Mouse (Mus musculus) hindbrain, embryonic 13.5 days (tissue): ENCODE results near the gene Rapgef5. TPM values are rescaled to one million over a fixed set of nuclear protein-coding genes. Genes with fewer than 3 reads are reported as not detected.
A peak's percentile ranks its signal among the peaks of the same experiment; 100 is the strongest.

Source experiments
- ATAC-seq: fragments of 200-750 bp; cut with Nextera tagmentation; 2 replicates; pipeline ENCODE4 v1.8.0; 2017; ENCODE audit warnings: moderate TSS enrichment; ENCODE audit not compliant: low FRiP score
- H3K27ac ChIP-seq: fragments of 300-500 bp; sonication (generic); 2 replicates; pipeline ENCODE4 v1.5.1; 2015; ENCODE audit warnings: inconsistent platforms, mild to moderate bottlenecking, moderate library complexity
- H3K27me3 ChIP-seq: fragments of 300-500 bp; sonication (generic); 2 replicates; pipeline ENCODE4 v1.6.1; 2015; ENCODE audit warnings: mild to moderate bottlenecking, inconsistent platforms
- H3K36me3 ChIP-seq: fragments of 300-500 bp; sonication (generic); 2 replicates; pipeline ENCODE4 v1.6.1; 2015; ENCODE audit warnings: mild to moderate bottlenecking, inconsistent platforms
- H3K4me1 ChIP-seq: fragments of 300-500 bp; sonication (generic); replicated peaks from 2 replicates; pipeline ENCODE4 v1.6.1; 2015; ENCODE audit warnings: inconsistent platforms
- H3K4me2 ChIP-seq: fragments of 300-500 bp; sonication (generic); 2 replicates; pipeline ENCODE4 v1.6.1; 2015; ENCODE audit warnings: inconsistent platforms, mild to moderate bottlenecking, moderate library complexity
- H3K4me3 ChIP-seq: fragments of 300-500 bp; sonication (generic); 2 replicates; pipeline ENCODE4 v1.5.1; 2015; ENCODE audit warnings: mild to moderate bottlenecking, inconsistent platforms
- H3K9ac ChIP-seq: fragments of 300-500 bp; sonication (generic); 2 replicates; pipeline ENCODE4 v1.6.1; 2015; ENCODE audit warnings: mild to moderate bottlenecking, inconsistent platforms
- H3K9me3 ChIP-seq: fragments of 300-500 bp; sonication (generic); 2 replicates; pipeline ENCODE4 v1.6.1; 2016; ENCODE audit warnings: inconsistent platforms
- WGBS: fragments of 180-500 bp; shearing (Covaris S2); methylation state at CpG from one replicate; pipeline ENCODE4 v1.1.7; 2015; 5-methylcytosine and 5-hydroxymethylcytosine counted together
- polyA plus RNA-seq: library from polyadenylated mRNA; unstranded; fragments of >200 nt; fragmentation: Nextera tagmentation; extraction: Ambion mirVana; gene quantifications from 2 replicates; pipeline ENCODE4 v1.2.1, GENCODE M21; 2015

Rapgef5 gene
- polyA plus RNA-seq, 1 experiment from 2014 or later: 52.4 TPM

DNA sequence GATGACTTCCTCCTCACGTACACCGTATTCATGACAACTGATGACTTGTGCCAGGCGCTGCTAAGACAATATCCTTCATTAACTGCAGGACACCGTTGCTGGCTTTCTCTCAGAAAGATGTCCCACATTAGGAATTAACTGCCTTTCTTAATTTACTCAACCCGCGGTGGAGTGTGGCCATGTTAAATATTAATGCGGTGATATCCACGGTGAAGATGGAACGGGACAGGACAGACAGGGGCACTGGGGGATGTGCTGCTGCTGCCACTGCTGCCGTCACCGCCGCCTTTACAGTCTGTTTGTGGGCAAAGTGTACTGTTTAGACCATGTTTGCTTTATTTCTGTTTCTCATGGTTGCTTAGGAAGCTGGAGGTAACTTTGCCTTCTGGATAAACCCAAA, 193.0 kb downstream of the Rapgef5 start:
- Histone ChIP-seq H3K4me3 (no peak overlapping the region), H3K9ac (peak overlapping the region; percentile 43; the same call in 1 of the 2 replicates), H3K9me3 (no peaks in the 10 kb centered on the region), H3K27ac (peak overlapping the region; percentile 76), H3K27me3 (no peaks in the 10 kb centered on the region), H3K4me1 (peaks cover 32% of the 10 kb centered on the region), H3K4me2 (peak overlapping the region; percentile 26), H3K36me3 (peaks cover 4% of the 10 kb centered on the region)
- ATAC-seq: peak; percentile 55; the same call in 1 of the 2 replicates
- 42% methylated on average over 12 of the region's 12 CpGs for WGBS

DNA sequence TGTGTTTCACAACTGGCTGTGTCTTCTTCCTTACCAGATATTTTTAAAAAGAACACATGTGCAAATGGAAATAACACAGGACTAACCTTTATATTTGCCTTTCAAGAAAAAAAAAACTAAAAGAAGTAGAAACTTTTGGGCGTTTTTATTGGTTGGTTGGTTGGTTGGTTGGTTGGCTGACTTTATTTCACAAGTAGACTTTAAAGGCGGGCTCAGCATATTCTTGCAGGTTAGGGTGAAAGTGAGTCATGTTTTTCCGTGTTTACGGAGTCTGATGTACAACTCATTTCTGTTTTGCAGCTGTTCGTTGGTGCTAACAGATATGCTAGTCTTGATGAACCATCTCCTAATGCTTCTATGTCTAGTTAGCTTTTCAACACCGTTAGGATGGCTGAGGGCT, 196.2 kb downstream of the Rapgef5 start:
- Histone ChIP-seq H3K9ac (no peak overlapping the region), H3K9me3 (no peaks in the 10 kb centered on the region), H3K4me2 (no peak overlapping the region), H3K4me3 (no peak overlapping the region), H3K36me3 (peaks cover 8% of the 10 kb centered on the region), H3K27me3 (no peaks in the 10 kb centered on the region), H3K4me1 (peaks cover 27% of the 10 kb centered on the region), H3K27ac (no peak overlapping the region)
- ATAC-seq: no peak
- WGBS: 91% methylated on average over 6 of the region's 6 CpGs

DNA sequence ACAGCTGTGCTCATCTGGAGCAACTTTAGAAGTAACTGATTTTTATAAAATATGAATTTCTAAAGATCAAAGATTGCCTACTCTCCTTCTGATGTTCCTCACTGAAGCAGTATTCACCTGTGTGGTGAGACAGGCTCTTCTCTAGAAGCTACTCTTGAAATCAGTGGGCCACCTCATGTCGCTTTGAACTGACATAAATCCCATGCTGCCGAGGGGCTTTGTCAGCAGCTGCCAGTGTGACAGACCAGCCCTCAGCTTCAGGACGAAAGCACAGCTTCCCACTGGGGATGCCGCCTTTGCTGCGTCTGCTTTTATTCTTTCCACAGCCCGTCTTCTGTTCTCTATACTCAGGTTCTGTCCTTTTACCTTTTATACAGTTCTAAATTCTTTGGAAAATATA, 197.3 kb downstream of the Rapgef5 start:
- H3K36me3 ChIP-seq: peaks cover 15% of the 10 kb centered on the region
- no peak for ATAC-seq
- H3K27me3 ChIP-seq: no peaks in the 10 kb centered on the region
- no peak overlapping the region for H3K9ac ChIP-seq
- WGBS: 32% methylated on average over 6 of the region's 6 CpGs
- H3K4me3 ChIP-seq: no peak overlapping the region
- H3K4me1 ChIP-seq: peaks cover 24% of the 10 kb centered on the region
- no peak overlapping the region for H3K4me2 ChIP-seq
- peak overlapping the region; percentile 63 for H3K27ac ChIP-seq
- H3K9me3 ChIP-seq: no peaks in the 10 kb centered on the region

DNA sequence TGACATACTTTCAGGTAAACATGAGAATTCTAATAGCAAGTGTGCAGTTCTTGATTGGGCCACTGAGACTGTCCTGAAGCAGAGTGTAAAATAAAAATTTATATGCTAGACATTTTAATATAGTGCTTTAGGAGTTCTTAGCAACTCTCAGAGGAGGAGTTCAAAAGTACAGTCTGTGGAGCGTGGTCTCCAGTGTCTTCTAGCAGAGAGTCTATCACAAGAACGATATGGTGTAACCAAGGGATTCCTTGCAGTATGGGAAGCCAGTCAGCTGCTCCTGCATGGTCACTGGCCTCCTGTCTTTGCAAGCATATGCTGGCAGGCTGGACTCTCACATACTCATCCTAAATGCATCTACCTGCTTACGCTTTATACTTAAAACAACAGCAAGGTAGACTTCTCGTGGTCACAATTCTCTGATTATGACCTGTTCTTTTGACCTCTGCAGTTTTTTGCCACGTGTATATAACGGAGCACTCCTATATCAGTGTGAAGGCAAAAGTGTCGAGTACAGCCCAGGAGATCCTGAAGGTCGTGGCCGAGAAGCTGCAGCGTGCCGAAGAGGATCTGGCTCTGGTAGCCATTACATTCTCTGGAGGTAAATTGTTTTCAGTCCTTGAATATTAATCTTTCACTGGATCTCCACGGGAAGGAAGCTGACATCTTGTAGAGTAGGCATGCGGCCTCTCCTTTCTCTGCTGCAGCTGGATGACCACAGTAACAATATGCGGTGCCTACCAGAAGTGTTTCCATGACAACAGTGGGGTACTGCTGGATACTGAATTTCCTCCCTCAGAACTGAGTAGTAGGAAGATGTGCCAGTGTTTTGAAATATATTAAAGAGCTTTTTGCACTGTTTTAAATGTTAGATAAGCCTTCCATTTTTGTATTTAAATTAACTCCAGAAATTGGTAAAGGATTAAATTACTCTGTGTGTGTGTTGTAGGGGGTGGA, 204.8 kb downstream of the Rapgef5 start:
- no peak overlapping the region for H3K4me3 ChIP-seq
- WGBS: 30% methylated on average over 14 of the region's 14 CpGs
- H3K27me3 ChIP-seq: no peaks in the 10 kb centered on the region
- ATAC-seq: peak; percentile 88
- peaks cover 38% of the 10 kb centered on the region for H3K36me3 ChIP-seq
- peak overlapping the region; percentile 75 for H3K27ac ChIP-seq
- no peaks in the 10 kb centered on the region for H3K9me3 ChIP-seq
- peaks cover 23% of the 10 kb centered on the region for H3K4me1 ChIP-seq
- H3K4me2 ChIP-seq: no peak overlapping the region
- H3K9ac ChIP-seq: no peak overlapping the region

DNA sequence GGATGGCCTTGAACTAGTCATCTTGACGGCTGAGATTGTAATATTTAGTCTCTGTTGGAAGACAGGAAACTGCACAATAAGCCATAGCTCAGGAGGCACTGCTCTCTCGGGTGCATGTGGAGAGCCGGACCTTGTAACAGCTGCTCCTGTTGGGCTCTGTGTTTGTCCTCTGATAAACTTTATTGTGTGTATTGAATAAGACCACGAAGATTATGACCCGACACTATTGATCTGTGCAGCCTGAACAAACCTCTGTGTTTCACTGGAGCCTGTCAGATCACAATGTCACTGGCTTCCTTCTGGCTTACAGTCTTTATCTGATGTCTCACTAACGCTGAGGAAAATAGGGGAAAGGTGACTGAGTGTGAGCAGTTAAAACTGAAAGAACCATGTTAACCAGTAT, 205.5 kb downstream of the Rapgef5 start:
- Histone ChIP-seq H3K36me3 (peaks cover 44% of the 10 kb centered on the region), H3K4me1 (peaks cover 21% of the 10 kb centered on the region), H3K4me3 (no peak overlapping the region), H3K4me2 (no peak overlapping the region), H3K9me3 (no peaks in the 10 kb centered on the region), H3K27ac (peak overlapping the region; percentile 75), H3K9ac (no peak overlapping the region), H3K27me3 (no peaks in the 10 kb centered on the region)
- 0 out of 2 replicates have a peak, but pooled peaks have one; percentile 26 for ATAC-seq
- 27% methylated on average over 6 of the region's 6 CpGs for WGBS

DNA sequence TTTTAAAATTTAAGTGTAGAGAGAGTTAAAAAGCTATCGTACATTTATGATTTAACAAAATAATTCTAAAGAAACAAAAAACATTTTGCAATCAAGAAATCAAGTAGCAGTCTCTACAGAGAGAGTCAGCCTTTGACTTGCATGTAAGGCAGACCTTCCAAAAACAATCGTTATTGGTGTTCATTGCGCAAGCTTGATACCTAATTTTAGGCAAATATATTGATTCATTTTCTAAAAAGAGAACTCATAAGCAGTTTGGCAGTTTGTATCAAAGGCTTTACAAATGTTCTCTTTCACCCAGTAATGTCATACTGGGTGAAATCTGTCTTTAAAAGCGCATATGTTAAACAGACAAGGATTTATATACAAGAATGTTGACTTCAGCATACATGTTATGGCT, 208.7 kb downstream of the Rapgef5 start:
- Histone ChIP-seq H3K4me3 (no peak overlapping the region), H3K27me3 (no peaks in the 10 kb centered on the region), H3K9ac (no peak overlapping the region), H3K4me2 (no peak overlapping the region), H3K9me3 (no peaks in the 10 kb centered on the region), H3K36me3 (peaks cover 36% of the 10 kb centered on the region), H3K27ac (no peak overlapping the region), H3K4me1 (peaks cover 31% of the 10 kb centered on the region)
- WGBS: 93% methylated on average over 4 of the region's 4 CpGs
- ATAC-seq: no peak

DNA sequence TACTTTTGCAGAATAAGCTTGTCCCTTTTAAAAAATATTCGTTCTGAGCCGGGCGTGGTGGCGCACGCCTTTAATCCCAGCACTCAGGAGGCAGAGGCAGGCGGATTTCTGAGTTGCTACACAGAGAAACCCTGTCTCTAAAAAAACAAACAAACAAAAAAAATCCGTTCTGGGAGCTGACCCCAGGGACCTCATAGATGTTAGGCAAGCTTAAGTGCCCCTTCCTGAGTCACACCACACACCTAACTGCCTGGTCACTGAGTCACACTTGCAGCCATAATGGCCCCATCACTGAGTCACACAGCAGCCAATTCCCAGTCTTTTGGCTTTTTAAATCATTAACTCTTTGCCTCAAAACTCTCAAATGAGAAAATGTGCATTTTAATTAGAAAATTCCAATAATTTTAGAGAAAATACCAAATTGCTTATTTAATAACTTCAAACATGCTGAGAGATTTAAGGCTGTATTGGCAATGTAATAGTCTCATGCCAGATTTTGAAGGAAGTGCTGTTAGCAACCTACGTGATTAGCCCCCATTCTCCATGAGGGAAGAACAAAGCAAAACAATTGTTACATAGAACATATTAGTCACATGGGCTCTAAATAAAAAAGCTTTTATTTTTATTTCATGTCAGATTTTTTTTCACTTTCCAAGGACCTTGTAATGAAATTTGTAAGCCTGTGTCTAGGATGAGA, 211.3 kb downstream of the Rapgef5 start:
- Histone ChIP-seq H3K36me3 (peaks cover 49% of the 10 kb centered on the region), H3K4me1 (peaks cover 20% of the 10 kb centered on the region), H3K9me3 (no peaks in the 10 kb centered on the region), H3K4me2 (no peak overlapping the region), H3K4me3 (no peak overlapping the region), H3K9ac (no peak overlapping the region), H3K27me3 (no peaks in the 10 kb centered on the region), H3K27ac (peak overlapping the region; percentile 76)
- 80% methylated on average over 8 of the region's 8 CpGs for WGBS
- 0 out of 2 replicates have a peak, but pooled peaks have one; percentile 25 for ATAC-seq

DNA sequence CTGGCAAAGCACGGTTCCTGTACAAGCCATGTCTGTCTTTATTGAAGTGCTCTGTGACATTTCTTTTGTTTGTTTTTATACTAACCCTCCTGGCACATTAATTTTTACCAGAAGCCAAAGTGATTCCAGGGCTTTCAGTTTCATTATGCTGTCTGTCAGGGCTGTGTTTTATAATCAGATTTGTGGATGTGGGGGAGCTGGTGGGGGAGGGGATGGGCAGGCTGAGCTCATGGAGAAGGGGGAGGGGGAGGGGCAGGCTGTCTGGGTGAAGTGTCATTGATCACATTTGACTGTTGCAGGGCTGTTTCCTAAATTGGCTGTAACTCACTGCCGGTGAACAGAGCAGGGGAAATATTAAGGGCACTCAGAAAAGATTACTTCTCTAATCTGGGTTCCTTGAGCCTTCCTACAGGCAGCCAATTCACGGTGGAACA, 211.9 kb downstream of the Rapgef5 start:
- H3K27me3 ChIP-seq: no peaks in the 10 kb centered on the region
- H3K4me3 ChIP-seq: no peak overlapping the region
- peaks cover 23% of the 10 kb centered on the region for H3K4me1 ChIP-seq
- no peak overlapping the region for H3K9ac ChIP-seq
- H3K36me3 ChIP-seq: peaks cover 46% of the 10 kb centered on the region
- WGBS: 23% methylated on average over 3 of the region's 3 CpGs
- ATAC-seq: 0 out of 2 replicates have a peak, but pooled peaks have one; percentile 40
- H3K4me2 ChIP-seq: no peak overlapping the region
- H3K27ac ChIP-seq: peak overlapping the region; percentile 76
- no peaks in the 10 kb centered on the region for H3K9me3 ChIP-seq

DNA sequence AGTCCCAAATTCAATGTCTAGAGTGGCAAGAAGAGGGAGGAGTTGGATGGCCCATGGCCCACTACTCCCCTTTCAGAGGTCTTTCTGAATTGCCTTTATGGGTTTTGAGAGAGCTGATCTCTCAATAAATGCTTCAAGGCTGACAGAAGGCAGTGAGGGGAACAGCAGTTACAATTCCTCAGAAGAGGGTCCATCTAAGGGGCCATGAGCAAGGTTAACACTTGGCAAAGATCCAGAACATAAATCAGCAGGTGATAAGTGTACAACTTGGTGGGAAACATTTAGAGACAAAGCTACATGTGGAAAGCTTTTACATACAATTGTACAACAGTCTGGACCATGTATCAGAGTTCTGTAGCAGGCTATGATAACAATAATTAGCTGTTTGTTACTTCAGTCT, 217.3 kb downstream of the Rapgef5 start:
- H3K4me2 ChIP-seq: no peak overlapping the region
- no peak for ATAC-seq
- H3K9ac ChIP-seq: no peak overlapping the region
- H3K36me3 ChIP-seq: peaks cover 26% of the 10 kb centered on the region
- H3K27me3 ChIP-seq: no peaks in the 10 kb centered on the region
- H3K27ac ChIP-seq: no peak overlapping the region
- no peaks in the 10 kb centered on the region for H3K9me3 ChIP-seq
- no peak overlapping the region for H3K4me3 ChIP-seq
- peaks cover 36% of the 10 kb centered on the region for H3K4me1 ChIP-seq

DNA sequence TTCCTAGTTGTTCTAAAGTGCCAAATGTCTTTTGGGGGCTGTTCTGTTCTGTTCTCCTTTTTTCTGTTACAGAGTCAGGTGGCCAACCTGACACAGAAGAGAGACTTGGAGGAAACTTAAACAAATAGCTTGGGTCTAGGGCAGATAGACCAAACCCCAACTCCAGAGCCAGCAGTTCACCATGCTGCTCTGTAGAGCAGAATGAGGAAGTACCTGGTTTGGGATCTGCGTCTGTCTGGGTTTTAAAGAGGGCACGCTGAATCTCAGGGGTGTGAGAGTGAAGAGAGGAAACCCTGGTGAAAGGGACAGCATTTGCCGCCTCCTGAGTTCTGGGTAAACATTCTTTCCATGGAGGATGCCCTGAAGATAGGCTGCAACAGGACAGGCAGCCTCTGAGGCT, 219.9 kb downstream of the Rapgef5 start:
- no peak for ATAC-seq

DNA sequence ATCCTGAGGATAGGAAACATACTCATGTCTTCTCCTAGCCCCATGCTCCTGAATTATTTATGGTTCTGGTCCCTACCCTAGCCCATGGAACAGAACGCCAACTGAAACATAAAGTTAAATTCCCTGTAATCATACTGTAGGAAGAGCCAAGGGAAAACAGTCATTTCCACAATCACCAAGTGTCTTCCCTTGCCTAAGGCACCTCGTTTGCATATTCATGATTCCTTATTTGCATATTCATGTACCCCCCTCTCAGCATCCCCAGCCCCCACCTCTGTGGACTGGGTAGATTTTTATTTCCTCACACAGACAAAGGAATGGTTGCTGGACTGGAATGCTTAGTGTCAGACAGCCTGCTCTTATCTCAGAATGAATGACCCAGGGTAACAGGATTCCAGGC, 220.6 kb downstream of the Rapgef5 start:
- WGBS: 15% methylated on average over 2 of the region's 2 CpGs
- ATAC-seq: peak; percentile 93
- no peaks in the 10 kb centered on the region for H3K27me3 ChIP-seq
- no peak overlapping the region for H3K4me3 ChIP-seq
- peaks cover 49% of the 10 kb centered on the region for H3K4me1 ChIP-seq
- H3K9me3 ChIP-seq: no peaks in the 10 kb centered on the region
- H3K4me2 ChIP-seq: no peak overlapping the region
- H3K9ac ChIP-seq: no peak overlapping the region
- peak overlapping the region; percentile 84 for H3K27ac ChIP-seq
- H3K36me3 ChIP-seq: peaks cover 21% of the 10 kb centered on the region

More for the DNA sequence above, 219.9 kb downstream of the Rapgef5 start:
- 86% methylated on average over 3 of the region's 3 CpGs for WGBS
- Histone ChIP-seq H3K4me2 (no peak overlapping the region), H3K4me1 (peaks cover 43% of the 10 kb centered on the region), H3K27ac (peak overlapping the region; percentile 84), H3K27me3 (no peaks in the 10 kb centered on the region), H3K9ac (no peak overlapping the region), H3K9me3 (no peaks in the 10 kb centered on the region), H3K36me3 (peaks cover 26% of the 10 kb centered on the region), H3K4me3 (no peak overlapping the region)

DNA sequence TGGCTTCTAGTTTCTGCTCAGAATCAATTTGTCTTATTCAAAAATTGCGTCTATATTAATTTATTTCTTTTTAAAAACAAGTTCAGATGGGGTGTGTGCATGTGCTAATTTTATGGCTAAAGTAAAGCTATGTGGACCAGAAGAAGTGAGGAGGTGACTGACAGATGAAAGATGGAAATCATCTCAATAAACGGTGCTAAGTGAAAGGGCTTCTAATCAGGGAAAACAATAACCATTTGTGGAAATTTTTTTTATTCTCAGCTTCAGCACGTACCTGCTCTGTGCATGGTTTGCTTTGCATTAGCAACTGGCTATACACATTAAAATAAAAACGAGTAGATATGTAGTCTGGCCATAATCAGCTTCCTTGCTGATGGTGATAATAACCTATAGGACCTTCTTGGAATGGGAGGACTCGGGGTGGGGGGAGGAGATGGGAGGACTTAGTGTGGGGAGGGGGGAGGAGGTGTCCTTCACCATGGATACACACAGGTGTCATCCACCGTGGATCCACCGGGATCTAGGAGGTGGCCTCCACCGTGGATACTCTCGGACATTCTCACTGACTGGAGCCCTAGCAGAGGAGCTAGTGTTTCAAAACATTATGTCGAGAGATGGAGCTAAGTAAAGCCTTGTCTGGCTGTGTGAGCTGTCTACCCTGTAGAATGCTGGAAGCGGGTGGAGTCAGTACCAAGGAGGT, 221.2 kb downstream of the Rapgef5 start:
- 60% methylated on average over 11 of the region's 11 CpGs for WGBS
- peaks cover 17% of the 10 kb centered on the region for H3K36me3 ChIP-seq
- no peak overlapping the region for H3K4me2 ChIP-seq
- no peak overlapping the region for H3K9ac ChIP-seq
- no peaks in the 10 kb centered on the region for H3K9me3 ChIP-seq
- ATAC-seq: peak; percentile 32
- no peak overlapping the region for H3K4me3 ChIP-seq
- H3K4me1 ChIP-seq: peaks cover 51% of the 10 kb centered on the region
- no peaks in the 10 kb centered on the region for H3K27me3 ChIP-seq
- peak overlapping the region; percentile 84 for H3K27ac ChIP-seq
